Mouse (Mus musculus): ENCODE data around the gene Hes5.

DNA sequence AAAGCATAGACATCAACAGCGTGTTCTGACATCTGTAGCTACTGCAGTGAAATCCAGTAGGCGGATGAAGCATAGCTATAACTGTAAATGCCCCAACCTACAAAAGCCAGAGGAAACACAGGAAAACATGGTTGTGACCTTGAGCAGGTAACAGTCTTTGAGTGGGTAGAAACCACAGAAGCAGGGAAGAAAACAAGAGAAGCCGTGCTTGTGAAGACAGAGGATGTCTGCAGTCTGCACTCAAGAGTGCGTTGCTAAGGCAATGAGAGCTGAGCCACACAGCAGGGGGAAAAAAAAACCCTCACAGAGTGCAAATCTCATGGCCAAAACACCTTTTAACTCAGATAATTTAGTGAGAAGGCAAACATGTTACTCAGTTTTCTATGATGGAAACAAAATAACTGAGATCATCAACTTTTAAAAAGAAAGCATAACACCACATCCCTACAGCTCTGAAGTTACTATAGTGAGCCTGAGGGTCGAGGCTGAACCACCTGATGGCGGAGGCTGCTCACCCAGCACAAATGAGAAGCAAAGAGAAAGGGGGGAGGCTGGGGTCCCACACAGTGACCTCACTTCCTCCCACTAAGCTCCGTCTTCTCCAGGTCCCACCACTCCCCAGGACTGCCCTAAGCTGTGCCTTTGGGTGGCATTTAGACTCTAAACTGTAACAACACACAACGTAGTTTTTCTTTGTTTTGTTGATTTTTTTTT lies 24.0 kb upstream of the Hes5 start:
- TF ChIP-seq CTCF (IDR thresholded peaks at IDR 0.05; ENCODE audit: low read depth) (no peak), EP300 (IDR thresholded peaks at IDR 0.05; ENCODE audit: low read depth) (no peak)

All from liver, postnatal 0 days (tissue).